Mouse (Mus musculus) forebrain, embryonic 16.5 days (tissue): ENCODE data around the gene Adh4. TPM values are rescaled to one million over a fixed set of nuclear protein-coding genes. Genes with fewer than 3 reads are reported as not detected.
A peak's percentile ranks its signal among the peaks of the same experiment; 100 is the strongest.
"Not testable (repeated sequence)": the region's sequence is repeated elsewhere in the genome, so short reads cannot be mapped to it uniquely, and the experiment has no call there.

Experiments
- ATAC-seq: fragments of 200-750 bp; cut with Nextera tagmentation; 2 replicates; pipeline ENCODE4 v1.8.0; 2017; ENCODE audit warnings: mild to moderate bottlenecking, moderate library complexity
- H3K27ac ChIP-seq: fragments of 300-500 bp; sonication (generic); 2 replicates; pipeline ENCODE4 v1.5.1; 2014; ENCODE audit warnings: low read length, control low read depth
- H3K27me3 ChIP-seq: fragments of 300-500 bp; sonication (generic); replicated peaks from 2 replicates; pipeline ENCODE4 v1.6.1; 2014; ENCODE audit warnings: low read length; ENCODE audit not compliant: control insufficient read depth, insufficient read depth
- H3K36me3 ChIP-seq: fragments of 300-500 bp; sonication (generic); 2 replicates; pipeline ENCODE4 v1.6.1; 2014; ENCODE audit not compliant: control insufficient read depth, insufficient read depth
- H3K4me1 ChIP-seq: fragments of 300-500 bp; sonication (generic); replicated peaks from 2 replicates; pipeline ENCODE4 v1.6.1; 2014; ENCODE audit warnings: low read length; ENCODE audit not compliant: control insufficient read depth, insufficient read depth
- H3K4me2 ChIP-seq: fragments of 300-500 bp; sonication (generic); 2 replicates; pipeline ENCODE4 v1.6.1; 2014; ENCODE audit warnings: mild to moderate bottlenecking, low read length, control low read depth
- H3K4me3 ChIP-seq: fragments of 300-500 bp; sonication (generic); replicated peaks from 2 replicates; pipeline ENCODE4 v1.5.1; 2014; ENCODE audit warnings: mild to moderate bottlenecking, low read length, control low read depth
- H3K9ac ChIP-seq: fragments of 300-500 bp; sonication (generic); replicated peaks from 2 replicates; pipeline ENCODE4 v1.6.1; 2014; ENCODE audit warnings: low read depth, low read length, control low read depth
- H3K9me3 ChIP-seq: fragments of 300-500 bp; sonication (generic); 2 replicates; pipeline ENCODE4 v1.6.1; 2016; ENCODE audit warnings: low read length; ENCODE audit not compliant: control insufficient read depth
- WGBS: fragments of 180-500 bp; shearing (Covaris S2); extraction: QIAGEN DNeasy Blood & Tissue Kit; methylation state at CpG from one replicate; pipeline ENCODE4 v1.1.7; 2014; 5-methylcytosine and 5-hydroxymethylcytosine counted together
- polyA plus RNA-seq: library from polyadenylated mRNA; unstranded; fragments of >200 nt; fragmentation: Nextera tagmentation; extraction: Ambion mirVana; gene quantifications from 2 replicates; pipeline ENCODE4 v1.2.1, GENCODE M21; 2015

Adh4 gene
- not detected in 2 replicates for polyA plus RNA-seq

- Histone ChIP-seq H3K4me2 (no peak within 1 kb of the TSS), H3K36me3 (no peaks in the 10 kb centered on the region), H3K9ac (no peak within 1 kb of the TSS), H3K4me3 (no peak within 1 kb of the TSS), H3K9me3 (no peaks in the 10 kb centered on the region), H3K27me3 (no peaks in the 10 kb centered on the region), H3K27ac (no peak within 1 kb of the TSS), H3K4me1 (no peaks in the 10 kb centered on the region)
- ATAC-seq, result no peak
- 85% methylated on average over 6 of the region's 6 CpGs for WGBS
Measured at GRCm38 (mm10) chr3:138415121-138415690, at the start of gene Adh4. Gene Adh4, plus strand, starts transcription at chr3:138415466.

- Histone ChIP-seq H3K4me3 (no peak overlapping the region), H3K9ac (no peak overlapping the region), H3K9me3 (no peaks in the 10 kb centered on the region), H3K27me3 (no peaks in the 10 kb centered on the region), H3K36me3 (no peaks in the 10 kb centered on the region), H3K27ac (no peak overlapping the region), H3K4me2 (no peak overlapping the region), H3K4me1 (no peaks in the 10 kb centered on the region)
- no peak for ATAC-seq
- WGBS, result 80% methylated on average over 2 of the region's 2 CpGs
Measured at GRCm38 (mm10) chr3:138366181-138366580, 49.1 kb upstream of the Adh4 start.

- no peaks in the 10 kb centered on the region for H3K27me3 ChIP-seq
- H3K9ac ChIP-seq, result no peak overlapping the region
- 91% methylated on average over 1 of the region's 1 CpGs for WGBS
- H3K4me1 ChIP-seq, result no peaks in the 10 kb centered on the region
- H3K9me3 ChIP-seq, result no peaks in the 10 kb centered on the region
- H3K4me2 ChIP-seq, result no peak overlapping the region
- H3K36me3 ChIP-seq, result no peaks in the 10 kb centered on the region
- no peak overlapping the region for H3K4me3 ChIP-seq
- no peak for ATAC-seq
- H3K27ac ChIP-seq, result no peak overlapping the region
Measured at GRCm38 (mm10) chr3:138369546-138369945, 45.7 kb upstream of the Adh4 start.

GRCm38 (mm10) chr3:138370289-138370688 is 45.0 kb upstream of the Adh4 start:
- H3K9ac ChIP-seq, H3K36me3 ChIP-seq, H3K9me3 ChIP-seq, H3K4me1 ChIP-seq, H3K27me3 ChIP-seq, H3K27ac ChIP-seq, H3K4me2 ChIP-seq, ATAC-seq, H3K4me3 ChIP-seq: not testable (repeated sequence)
- 89% methylated on average over 4 of the region's 4 CpGs for WGBS

- Histone ChIP-seq H3K27ac (no peak overlapping the region), H3K4me2 (no peak overlapping the region), H3K9me3 (no peaks in the 10 kb centered on the region), H3K27me3 (no peaks in the 10 kb centered on the region), H3K4me3 (no peak overlapping the region), H3K36me3 (no peaks in the 10 kb centered on the region), H3K4me1 (no peaks in the 10 kb centered on the region), H3K9ac (no peak overlapping the region)
- ATAC-seq, result no peak
- WGBS, result 89% methylated on average over 4 of the region's 4 CpGs
Measured at GRCm38 (mm10) chr3:138373920-138374319, 41.3 kb upstream of the Adh4 start.

- Histone ChIP-seq H3K4me2 (no peak overlapping the region), H3K4me1 (no peaks in the 10 kb centered on the region), H3K9ac (no peak overlapping the region), H3K27ac (no peak overlapping the region), H3K4me3 (no peak overlapping the region), H3K9me3 (no peaks in the 10 kb centered on the region), H3K36me3 (no peaks in the 10 kb centered on the region), H3K27me3 (no peaks in the 10 kb centered on the region)
- no peak for ATAC-seq
- 76% methylated on average over 2 of the region's 2 CpGs for WGBS
Measured at GRCm38 (mm10) chr3:138375148-138375547, 40.1 kb upstream of the Adh4 start.

- Histone ChIP-seq H3K4me3 (no peak overlapping the region), H3K27ac (no peak overlapping the region), H3K4me1 (peaks cover 3% of the 10 kb centered on the region; the same call in 1 of the 2 replicates), H3K4me2 (no peak overlapping the region), H3K9ac (no peak overlapping the region), H3K9me3 (no peaks in the 10 kb centered on the region), H3K36me3 (no peaks in the 10 kb centered on the region), H3K27me3 (no peaks in the 10 kb centered on the region)
- 20% methylated on average over 3 of the region's 3 CpGs for WGBS
- ATAC-seq, result peak; percentile 55; the same call in 1 of the 2 replicates
Measured at GRCm38 (mm10) chr3:138381133-138381532, 34.1 kb upstream of the Adh4 start.

GRCm38 (mm10) chr3:138387155-138387554 is 28.1 kb upstream of the Adh4 start:
- Histone ChIP-seq H3K9me3 (no peaks in the 10 kb centered on the region), H3K4me2 (no peak overlapping the region), H3K4me1 (no peaks in the 10 kb centered on the region), H3K36me3 (no peaks in the 10 kb centered on the region), H3K27me3 (no peaks in the 10 kb centered on the region), H3K27ac (no peak overlapping the region), H3K9ac (no peak overlapping the region), H3K4me3 (no peak overlapping the region)
- 88% methylated on average over 6 of the region's 6 CpGs for whole genome bisulfite sequencing
- ATAC-seq, result no peak

- H3K4me2 ChIP-seq, result no peak overlapping the region
- H3K27me3 ChIP-seq, result no peaks in the 10 kb centered on the region
- H3K27ac ChIP-seq, result no peak overlapping the region
- no peak overlapping the region for H3K4me3 ChIP-seq
- WGBS, result 78% methylated on average over 3 of the region's 3 CpGs
- H3K9ac ChIP-seq, result no peak overlapping the region
- no peaks in the 10 kb centered on the region for H3K36me3 ChIP-seq
- H3K4me1 ChIP-seq, result no peaks in the 10 kb centered on the region
- no peak for ATAC-seq
- no peaks in the 10 kb centered on the region for H3K9me3 ChIP-seq
Measured at GRCm38 (mm10) chr3:138404872-138405271, 10.4 kb upstream of the Adh4 start.

- no peak overlapping the region for H3K4me2 ChIP-seq
- H3K4me1 ChIP-seq, result no peaks in the 10 kb centered on the region
- 49% methylated on average over 3 of the region's 3 CpGs for WGBS
- H3K36me3 ChIP-seq, result no peaks in the 10 kb centered on the region
- H3K9me3 ChIP-seq, result no peaks in the 10 kb centered on the region
- no peak overlapping the region for H3K9ac ChIP-seq
- H3K4me3 ChIP-seq, result no peak overlapping the region
- no peak overlapping the region for H3K27ac ChIP-seq
- H3K27me3 ChIP-seq, result no peaks in the 10 kb centered on the region
- no peak for ATAC-seq
Measured at GRCm38 (mm10) chr3:138405341-138405740, 9.9 kb upstream of the Adh4 start.
